Mouse (Mus musculus) gastrocnemius, postnatal 10 days (tissue): ENCODE data around the gene Hs6st3. TPM values are rescaled to one million over a fixed set of nuclear protein-coding genes. Genes with fewer than 3 reads are reported as not detected.
"Not testable (repeated sequence)": the region's sequence is repeated elsewhere in the genome, so short reads cannot be mapped to it uniquely, and the experiment has no call there.

Experiments
- DNase-seq: peaks from one replicate; pipeline ENCODE4 v3.0.0; 2021; ENCODE audit warnings: mixed read lengths
- total RNA-seq, 2 experiments: library from RNA; stranded (reverse); gene quantifications; 2 replicates each; pipeline ENCODE4 v1.2.3; 2021

The Hs6st3 gene
- total RNA-seq, 2 experiments from 2014 or later = 0.19 to 0.25 TPM

DNA sequence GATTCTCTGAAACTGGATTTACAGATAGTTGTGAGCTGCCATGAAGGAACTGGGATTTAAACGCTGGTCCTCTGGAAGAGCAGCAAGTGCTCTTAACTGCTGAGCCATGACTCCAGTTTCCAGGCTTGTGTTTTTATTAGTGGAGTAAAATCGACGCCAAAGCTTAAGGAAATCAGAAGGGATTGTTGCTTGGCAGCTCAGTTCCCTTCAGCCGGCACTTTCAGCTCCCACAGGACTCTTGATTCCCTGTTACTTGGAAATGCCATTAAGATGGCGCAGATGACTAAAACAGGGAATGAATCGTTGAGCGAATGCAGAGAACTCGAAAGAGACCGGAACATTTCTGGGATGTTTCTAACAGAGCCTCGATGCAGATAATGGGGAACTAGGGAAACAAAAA is 112.2 kb downstream of the Hs6st3 start:
- no peak for DNase-seq

DNA sequence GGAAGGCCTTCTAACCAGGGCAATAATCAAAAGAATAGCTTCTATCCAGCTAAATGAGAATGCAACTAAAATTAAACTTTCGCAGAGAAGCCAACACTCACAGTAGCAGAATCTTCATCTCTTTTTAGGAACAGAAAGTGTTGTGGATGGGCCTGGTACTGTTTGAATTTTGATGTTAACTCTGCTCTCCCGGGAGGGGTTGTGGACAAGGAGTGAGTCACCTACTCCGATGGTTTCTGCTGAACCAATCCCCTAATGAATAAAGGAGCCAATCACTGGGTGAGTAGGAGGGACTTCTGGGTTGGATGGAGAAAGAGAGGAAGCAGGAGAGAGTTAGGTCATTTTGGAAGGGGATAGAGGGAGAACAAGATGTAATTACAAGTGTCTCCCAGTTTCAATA is 117.3 kb downstream of the Hs6st3 start:
- DNase-seq = no peak

DNA sequence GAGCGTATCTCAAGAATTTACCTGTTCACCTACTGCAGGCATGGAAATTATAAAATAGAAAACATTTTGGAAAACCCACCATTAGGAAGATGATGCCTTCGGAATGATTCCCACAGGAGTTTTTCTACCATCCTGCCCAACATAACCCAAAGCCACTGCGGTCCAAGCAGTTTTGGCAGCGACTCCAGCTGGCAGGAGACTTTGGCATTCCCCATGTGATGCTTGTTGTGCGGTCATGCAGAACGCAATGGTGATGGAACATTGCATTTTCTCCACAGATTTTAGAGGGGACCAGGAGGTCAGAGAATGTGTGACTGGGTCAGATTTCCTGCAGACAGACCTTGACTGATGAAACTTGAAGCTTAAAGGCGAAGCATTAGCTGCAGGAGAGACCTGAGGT is 118.9 kb downstream of the Hs6st3 start:
- DNase-seq = no peak

DNA sequence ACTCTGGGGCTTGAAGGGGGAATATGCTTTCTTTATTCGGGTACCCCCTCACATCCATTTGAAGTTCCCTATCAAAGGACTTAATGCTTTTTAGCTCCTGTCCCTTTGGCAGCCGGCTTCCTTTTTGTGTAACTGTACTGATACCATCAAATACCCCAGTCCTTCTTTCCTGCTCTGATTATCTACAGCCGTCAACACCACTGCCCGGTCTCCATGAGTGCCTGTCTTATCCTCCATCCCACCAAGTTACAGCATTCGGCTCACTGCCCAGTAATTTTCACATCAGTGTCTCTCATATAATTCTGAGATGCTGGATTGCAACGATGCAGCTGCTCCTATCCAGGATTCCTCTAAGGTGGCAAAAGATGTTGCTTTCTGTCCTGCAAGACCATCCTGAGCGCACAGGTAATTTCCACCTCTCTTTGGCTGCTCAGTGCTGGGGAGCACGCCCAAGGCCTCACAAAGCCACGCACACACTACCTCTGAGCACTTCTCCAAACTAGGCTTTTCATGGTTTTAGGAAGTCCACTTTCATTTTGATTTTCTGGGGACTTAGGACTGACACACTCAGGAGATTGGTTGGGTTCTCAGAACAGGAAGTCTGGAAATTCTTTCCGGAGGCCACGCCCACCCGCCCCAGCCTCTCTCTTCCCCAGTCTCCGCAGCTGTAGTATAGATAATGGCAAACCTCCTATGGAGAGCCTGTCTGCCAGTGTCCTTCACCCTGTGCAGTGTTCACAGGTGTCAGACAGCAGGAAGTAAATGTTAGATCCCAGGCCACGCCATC is 122.2 kb downstream of the Hs6st3 start:
- DNase-seq = no peak

DNA sequence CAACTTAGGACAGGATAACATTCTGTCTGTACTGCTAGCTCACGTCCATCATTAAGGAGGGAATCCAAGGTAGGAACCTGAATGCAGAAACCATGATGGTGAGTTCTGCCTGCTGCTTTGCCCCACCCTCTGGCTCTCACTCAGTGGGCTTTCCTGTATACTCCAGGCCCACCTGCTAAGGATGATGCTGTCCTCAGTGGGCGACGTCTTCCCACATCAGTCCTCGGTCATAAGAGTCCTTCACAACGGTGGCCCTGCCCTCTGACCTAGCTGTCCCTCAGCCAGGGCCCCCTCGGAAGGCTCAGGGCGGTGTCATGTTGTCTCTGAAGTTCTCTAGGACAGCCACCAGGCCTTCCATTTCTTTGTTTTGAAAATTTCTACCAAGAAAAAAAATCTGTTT is 128.2 kb downstream of the Hs6st3 start:
- DNase-seq = no peak

DNA sequence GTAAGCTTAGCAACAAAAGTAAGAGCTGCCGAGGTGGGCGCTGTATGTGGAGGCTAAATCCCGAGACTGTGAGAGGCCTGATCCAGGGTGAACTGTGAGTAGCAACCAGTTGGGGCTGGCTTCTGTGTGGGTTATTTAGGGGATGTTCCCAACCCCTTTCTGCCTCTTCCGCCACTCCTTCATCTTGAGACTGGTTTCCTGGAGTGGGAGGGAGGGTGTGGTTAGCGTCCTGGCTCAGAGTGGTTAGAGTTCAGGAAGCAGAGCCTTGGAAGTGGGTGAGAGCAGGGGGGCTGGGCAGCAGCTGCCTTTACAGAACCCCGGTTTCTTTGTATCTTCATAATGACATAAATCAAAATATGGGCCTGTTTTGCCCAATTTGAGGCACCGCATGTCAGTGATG is 134.9 kb downstream of the Hs6st3 start:
- no peak for DNase-seq

DNA sequence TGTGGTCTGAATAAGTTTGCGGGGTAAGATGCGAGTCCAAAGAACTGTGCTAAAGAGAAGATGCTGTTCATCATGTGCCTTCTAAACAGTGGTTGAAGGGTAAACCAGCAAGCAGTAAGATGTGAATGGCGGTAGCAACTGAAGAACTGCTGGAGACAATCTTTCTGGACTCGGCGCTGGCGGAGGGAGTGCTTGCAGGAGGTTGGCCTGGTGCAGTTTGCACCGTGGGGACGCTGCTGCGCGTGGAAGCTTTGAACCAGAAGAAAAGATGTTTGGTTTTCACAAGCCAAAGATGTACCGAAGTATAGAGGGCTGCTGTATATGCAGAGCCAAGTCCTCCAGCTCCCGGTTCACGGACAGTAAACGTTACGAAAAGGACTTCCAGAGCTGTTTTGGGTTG is 140.0 kb downstream of the Hs6st3 start:
- DNase-seq = not testable (repeated sequence)

DNA sequence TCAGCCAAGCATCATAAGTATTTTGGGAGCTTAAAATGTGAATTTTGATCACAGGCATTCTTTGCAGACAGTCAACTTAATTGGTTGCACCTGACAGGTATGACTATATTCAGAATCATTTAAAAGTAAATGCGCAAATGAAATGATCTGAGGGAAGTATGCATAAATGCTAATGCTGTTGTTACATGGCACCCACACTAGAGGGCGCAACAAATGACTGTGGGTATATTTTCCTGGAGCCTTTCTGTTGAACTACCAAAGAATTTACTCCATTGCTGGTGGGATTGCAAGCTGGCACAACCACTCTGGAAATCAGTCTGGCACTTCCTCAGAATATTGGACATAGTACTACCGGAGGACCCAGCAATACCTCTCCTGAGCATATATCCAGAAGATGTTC is 145.8 kb downstream of the Hs6st3 start:
- DNase-seq = no peak

DNA sequence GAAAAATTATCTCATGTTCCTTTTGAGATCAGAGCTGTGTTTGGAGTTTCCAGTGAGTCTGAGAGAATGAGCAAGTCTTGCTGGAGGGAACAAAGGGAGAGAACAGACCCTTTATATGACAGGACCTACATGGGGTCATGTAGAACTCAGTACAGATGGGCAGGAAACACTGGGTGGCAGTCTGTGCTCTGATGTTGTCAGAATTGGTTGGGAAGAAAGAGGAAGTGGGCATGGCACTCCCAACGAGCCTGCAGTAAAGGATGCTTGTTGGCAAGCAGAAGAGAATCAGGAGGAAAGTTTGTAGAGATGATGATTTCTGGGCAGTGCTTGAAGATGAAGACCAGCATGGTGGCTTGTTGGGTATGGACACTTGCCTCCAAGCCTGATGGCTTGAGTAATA is 151.5 kb downstream of the Hs6st3 start:
- no peak for DNase-seq

DNA sequence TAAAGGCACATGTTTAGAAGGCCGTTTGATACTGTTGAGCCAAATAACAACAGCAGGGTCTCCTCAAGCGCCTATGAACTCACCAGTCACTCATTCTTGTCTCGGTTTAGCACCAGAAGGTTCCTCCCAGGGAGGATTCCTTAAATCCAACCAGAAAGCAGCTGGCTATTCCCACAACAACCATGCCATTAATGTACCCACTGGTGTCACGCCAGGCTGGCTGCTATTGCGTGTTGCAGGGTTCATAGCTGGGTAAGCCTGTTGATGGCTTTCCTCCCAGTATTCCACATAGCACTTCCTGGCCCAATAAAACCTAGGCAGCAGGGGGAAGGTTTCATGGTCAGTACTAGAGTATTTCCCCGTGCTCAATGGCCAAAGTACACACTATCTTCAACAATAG is 155.9 kb downstream of the Hs6st3 start:
- DNase-seq = no peak

DNA sequence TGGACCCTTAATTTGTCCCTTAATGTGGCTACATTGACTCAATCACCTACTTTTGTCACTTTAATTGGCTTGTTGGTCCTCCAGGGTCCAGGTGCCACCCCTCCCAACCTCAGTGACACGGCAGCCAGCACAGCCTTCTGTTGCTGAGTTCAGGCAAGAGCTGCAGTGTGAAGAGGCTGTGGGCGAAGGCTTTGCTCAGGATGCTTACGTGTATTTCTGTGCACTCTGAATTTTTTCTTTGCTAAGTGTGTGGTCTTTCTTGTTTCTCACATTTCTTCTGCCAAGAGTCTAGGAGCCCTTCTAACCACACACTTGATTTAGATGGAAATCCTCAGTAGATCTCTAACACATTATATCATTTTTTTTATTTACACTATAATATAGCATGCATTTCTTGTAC is 168.3 kb downstream of the Hs6st3 start:
- DNase-seq = no peak

DNA sequence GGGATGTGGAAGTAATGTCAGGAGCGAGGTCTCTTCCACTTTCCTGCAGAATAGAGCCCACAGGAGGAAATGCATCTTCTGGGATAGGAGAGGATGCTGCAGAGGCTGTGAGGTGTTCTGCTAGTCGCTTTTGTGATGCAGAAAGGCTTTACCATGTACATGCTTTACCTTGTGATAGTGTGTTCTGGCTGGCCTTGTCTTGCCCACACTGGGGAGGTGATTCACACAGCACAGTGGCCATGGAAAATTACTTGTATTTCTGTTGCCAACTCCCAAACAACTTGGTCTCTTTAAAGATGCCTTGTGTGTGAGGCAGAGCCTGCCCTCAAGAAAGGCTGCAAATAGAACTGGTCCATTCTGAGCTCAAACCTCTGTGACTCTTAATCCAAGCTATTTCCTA is 180.2 kb downstream of the Hs6st3 start:
- DNase-seq = no peak

DNA sequence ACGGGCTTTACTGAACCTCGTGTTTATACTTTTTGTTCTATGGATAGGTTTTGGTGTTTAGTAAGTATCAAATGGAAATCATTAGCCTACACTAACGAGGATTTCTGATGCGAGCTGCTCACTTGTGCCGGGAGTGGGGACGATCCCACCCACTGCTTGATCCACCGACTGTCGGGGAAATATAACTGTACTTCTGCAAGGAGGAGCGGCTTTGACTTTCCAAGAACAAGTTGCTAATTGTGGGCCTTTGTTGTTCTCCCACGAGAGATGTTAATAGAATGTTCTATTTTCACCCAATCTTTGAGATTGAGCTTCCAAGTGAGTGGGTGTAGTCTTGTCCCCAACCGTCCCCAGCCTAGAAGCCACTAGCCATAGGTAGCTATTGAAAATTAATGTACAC is 209.1 kb downstream of the Hs6st3 start:
- no peak for DNase-seq

DNA sequence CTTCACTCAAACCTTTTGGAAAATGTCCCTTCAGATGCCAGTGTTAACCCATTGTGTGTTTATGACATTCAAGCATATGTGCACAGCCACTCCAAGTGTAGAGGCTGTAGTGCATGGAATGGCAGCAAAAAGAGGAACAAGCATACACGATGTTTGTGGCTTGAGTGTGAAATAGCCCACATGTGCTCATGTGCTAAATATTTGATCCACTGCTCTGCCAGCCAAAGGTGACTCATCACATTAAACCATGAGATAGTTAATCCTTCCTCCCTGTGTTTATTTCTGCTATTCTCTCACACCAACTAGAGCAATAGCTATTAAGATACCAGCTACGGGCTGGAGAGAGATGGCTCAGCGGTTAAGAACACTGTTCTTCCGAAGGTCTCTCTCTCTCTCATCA is 223.3 kb downstream of the Hs6st3 start:
- DNase-seq = no peak

DNA sequence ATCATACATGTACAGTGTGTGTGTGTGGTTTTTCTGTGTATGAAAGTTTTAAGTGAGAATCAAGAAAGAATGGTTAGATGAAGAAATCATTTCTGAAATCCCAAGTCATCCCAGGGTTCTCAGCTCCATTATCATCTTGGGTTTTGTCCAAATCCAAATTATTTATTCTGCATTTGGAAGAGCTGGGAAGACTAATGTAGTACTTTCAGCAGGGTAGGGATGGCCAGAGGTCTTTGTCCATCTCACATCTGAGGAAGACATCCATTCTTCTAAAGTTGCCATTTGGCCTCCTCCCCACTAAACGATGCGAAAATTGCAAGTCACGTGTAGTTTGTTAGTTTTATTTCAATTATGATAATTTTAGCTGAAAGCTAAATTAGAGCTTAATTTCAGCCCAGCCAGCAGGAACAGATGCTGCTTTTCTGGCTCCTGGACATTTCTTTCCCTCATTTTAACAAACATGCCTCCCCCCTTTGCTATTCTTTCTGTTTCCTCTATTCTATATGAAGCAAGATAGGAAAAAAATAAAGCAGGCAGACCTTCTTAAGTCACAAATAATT is 229.8 kb downstream of the Hs6st3 start:
- no peak for DNase-seq

DNA sequence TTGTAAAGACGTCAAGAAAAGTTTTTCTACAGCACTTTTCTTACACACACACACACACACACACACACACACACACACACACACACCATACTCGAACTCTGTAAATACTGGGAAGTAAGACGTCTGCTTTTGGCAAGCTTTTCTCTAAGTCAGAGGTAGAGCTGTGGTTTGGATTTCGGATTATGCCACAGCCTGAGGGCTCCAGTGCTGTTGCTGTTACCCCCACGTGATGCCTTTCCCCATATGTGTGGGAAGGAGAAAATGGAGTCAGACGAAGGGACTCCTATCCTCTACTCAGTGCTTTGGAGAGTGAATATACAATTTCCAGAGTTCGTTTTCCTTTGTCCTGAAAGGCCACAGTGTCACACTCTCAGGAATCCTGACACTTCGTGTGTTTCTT is 231.1 kb downstream of the Hs6st3 start:
- no peak for DNase-seq

DNA sequence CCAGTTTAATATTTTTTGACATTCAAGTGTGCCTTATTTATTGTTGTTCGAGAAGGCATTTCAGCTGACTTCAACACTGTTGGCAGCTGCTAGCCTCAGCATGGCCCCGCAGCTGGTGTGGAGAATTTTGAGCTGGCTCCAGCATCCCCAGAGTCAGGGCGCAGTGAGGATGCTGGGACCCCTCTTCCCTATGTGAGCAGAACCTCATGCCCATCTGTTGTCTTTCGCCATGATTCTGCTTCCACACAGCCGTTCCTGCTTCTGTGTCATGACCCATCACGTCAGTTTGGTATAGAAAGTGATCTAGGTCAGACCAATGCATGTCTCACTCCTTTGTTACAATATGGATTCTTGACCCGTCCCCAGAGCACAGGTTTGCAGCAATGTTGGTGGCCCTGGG is 231.9 kb downstream of the Hs6st3 start:
- DNase-seq = no peak

DNA sequence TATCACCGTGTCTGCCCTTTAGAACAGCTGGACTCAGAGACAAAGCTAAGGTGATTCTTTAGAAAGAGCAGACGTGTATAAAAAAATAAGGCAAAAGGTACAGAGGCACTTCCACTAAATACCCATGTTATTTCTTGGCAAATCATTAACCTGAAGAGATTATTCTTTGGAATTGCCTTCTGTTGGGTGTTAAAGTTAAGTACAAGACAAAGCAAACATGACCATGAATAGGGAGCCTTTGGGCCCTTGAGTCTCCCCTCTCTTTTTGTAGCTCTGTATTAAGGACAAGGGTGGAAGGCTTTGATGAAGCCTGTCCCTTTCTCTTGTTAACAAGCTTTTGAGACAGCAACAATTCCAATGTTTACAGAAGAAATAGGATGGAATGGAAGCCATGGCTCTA is 241.2 kb downstream of the Hs6st3 start:
- no peak for DNase-seq

DNA sequence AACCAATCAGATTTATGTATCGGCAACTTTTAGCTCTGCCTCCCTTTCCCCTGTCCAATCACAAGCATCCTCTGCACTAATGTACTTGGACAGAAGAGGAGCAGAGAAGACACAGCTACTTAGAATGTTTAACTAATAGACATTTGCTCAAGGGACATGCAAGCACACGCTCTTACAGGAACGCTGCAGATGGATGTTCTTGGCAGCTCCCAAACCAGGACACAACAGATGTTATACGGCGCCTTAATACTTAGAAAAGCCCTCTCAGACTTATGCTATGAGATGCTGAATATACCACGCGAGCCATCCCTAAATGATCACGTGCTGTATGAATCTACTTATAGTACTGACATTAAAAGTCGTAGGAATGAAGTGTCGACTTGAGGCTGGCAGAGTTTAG is 263.5 kb downstream of the Hs6st3 start:
- DNase-seq = no peak

DNA sequence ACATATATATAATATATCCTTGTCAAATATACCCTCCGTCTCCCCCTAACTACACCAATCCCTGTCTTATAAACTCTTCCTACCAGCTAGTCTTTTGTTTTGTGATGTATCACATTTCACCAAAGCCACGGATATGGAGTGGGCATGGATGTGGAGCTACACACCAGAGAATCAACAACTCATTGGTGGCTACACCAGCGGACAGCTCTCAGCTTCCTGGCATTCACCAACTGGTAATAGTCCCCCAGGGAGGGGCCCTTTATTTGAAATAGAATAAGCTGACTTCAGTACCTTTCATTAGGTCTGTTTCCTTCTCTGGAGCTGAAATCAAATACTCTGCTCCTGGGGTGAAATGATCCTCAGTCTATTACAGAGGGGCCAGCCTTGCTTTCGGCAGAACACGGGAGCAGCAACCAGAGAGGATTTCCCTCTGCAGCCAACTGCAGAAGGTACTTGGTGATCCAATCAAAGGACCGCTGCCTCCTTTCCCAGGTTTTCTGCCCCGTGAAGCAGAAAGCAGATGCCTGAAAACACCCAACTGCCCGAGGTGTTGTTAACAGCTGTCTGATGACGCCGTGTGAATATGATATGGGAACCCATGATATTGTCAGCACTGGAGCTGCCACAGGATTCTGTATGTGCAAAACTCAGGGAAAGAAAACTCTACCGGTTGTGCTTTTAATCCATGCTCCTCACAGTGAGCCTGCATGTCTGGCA is 271.4 kb downstream of the Hs6st3 start:
- DNase-seq = no peak

DNA sequence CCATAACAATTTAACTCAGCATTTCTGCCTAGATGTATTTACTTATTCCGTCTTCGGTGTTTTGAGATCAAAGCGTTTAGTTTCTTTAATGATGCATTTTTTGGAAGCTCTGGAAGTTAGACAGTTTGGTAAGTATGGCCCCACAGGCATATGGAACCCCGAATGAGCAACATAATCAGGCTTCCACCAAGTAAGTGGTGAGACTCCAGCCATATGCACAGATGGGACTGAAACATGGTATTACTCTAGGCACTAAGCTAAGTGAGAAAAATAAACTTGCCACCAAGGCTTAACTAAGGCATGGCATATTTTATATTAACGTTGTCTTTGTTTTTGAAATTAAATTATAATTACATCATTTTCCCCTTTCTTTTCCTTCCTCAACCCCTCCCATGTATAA is 284.8 kb downstream of the Hs6st3 start:
- DNase-seq = no peak

DNA sequence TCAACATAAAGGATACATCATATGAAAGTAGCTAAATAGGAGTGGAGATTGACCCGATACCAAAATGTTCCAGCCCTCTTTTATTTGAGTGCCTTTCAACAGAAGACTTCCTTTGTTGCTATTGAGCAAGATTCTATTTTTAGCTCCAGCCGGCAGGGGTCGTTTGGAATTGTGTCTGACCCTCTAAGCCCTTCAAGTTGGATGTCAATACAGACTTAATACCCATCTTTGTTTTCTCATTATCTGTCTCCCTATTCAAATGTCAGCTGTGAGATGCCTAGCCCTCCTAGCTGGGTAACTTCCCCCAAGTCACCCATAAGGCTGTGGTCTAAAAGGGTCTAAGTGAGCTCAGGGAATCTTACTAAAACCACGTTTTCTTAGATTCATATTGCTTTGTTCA is 312.3 kb downstream of the Hs6st3 start:
- no peak for DNase-seq

DNA sequence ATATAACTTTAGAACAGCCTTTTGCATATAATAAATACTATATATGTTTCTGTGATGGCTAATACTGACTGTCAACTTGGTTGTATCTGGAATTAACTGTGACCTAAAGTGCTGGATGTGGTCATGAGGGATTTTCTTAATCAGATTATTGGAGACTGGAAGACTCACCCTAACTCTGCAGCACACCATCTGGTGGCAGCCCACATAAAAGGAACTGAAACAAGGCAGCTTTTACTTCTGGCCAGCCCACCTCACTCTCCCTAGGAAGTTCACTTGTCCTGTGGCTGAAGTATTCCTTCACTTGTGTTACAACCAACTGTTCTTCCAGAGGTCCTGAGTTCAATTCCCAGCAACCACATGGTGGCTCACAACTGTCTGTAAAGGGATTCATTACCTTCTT is 313.5 kb downstream of the Hs6st3 start:
- DNase-seq = no peak

DNA sequence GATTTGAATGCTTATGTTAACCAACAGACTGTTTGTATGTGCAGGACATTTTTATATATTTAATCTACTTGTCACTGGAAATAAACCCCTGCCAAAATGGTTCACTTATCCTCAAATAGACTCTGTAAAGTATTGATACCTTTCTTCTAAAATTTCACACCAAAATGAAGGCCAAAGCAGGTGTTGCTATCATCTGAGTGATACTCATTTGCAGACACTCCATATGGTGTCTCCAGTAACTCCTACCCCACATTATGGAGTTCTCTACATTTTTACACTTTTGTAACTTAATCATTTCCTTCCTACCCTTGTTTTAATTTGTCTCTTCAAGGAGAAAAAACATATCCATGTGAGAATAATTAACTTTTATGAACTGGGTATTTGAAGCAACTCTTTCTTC is 314.2 kb downstream of the Hs6st3 start:
- DNase-seq = no peak
